Mouse (Mus musculus) cortical plate, adult 2 months (tissue): Measurements from ENCODE around the gene Tubgcp3. TPM values are rescaled to one million over a fixed set of nuclear protein-coding genes. Genes with fewer than 3 reads are reported as not detected.
A peak's percentile ranks its signal among the peaks of the same experiment; 100 is the strongest.

ENCODE experiments used
- H3K27ac ChIP-seq: fragments of 200-500 bp; 2 replicates; pipeline ENCODE4 v1.5.1; 2012; ENCODE audit warnings: low read length, control low read depth, inconsistent platforms; ENCODE audit not compliant: insufficient read depth
- H3K4me1 ChIP-seq: fragments of 200-500 bp; 2 replicates; pipeline ENCODE4 v1.6.1; 2011; ENCODE audit warnings: low read length; ENCODE audit not compliant: control insufficient read depth, insufficient read depth
- H3K4me3 ChIP-seq: fragments of 200-500 bp; 2 replicates; pipeline ENCODE4 v1.5.1; 2011; ENCODE audit warnings: mild to moderate bottlenecking, low read length, control low read depth; ENCODE audit not compliant: insufficient read depth
- CTCF ChIP-seq: fragments of 200-500 bp; IDR thresholded peaks from 2 replicates; pipeline ENCODE4 v1.5.1; 2011; ENCODE audit warnings: mild to moderate bottlenecking, control low read depth, low read length; ENCODE audit not compliant: insufficient read depth; ENCODE audit errors: extremely low read depth
- POLR2A ChIP-seq: fragments of 200-500 bp; IDR thresholded peaks from 2 replicates; pipeline ENCODE4 v1.6.1; 2011; ENCODE audit warnings: mild to moderate bottlenecking, low read length, control low read depth; ENCODE audit not compliant: insufficient read depth; ENCODE audit errors: extremely low read depth
- polyA plus RNA-seq: library from polyadenylated mRNA; depleted of rRNA; stranded (reverse); fragments of >200 nt; gene quantifications from 2 replicates; pipeline ENCODE4 v1.2.3, GENCODE M21; 2012; rRNA removed

The Tubgcp3 gene
- polyA plus RNA-seq: 52.7 and 55.2 TPM in 2 replicates

- peak within 1 kb of the TSS; percentile 72 for H3K27ac ChIP-seq
- TF ChIP-seq CTCF: no peak
- peak; percentile 80 for TF ChIP-seq POLR2A
- H3K4me1 ChIP-seq: 0 out of 2 replicates have a peak, but pooled peaks cover 2% of the 10 kb centered on the region
- peak within 1 kb of the TSS; percentile 72 for H3K4me3 ChIP-seq
Measured at GRCm38 (mm10) chr8:12672056-12672881, at the start of gene Tubgcp3. Gene Tubgcp3 (minus strand): TSS chr8:12672248.

- no peak for TF ChIP-seq POLR2A
- no peak for TF ChIP-seq CTCF
- Histone ChIP-seq H3K4me3 (no peak overlapping the region), H3K4me1 (no peaks in the 10 kb centered on the region), H3K27ac (no peak overlapping the region)
Measured at GRCm38 (mm10) chr8:12719091-12719490, 47.0 kb upstream of the Tubgcp3 start.

GRCm38 (mm10) chr8:12715861-12716585 lies 44.0 kb upstream of the Tubgcp3 start:
- no peak for TF ChIP-seq CTCF
- TF ChIP-seq POLR2A: no peak
- Histone ChIP-seq H3K4me3 (no peak overlapping the region), H3K27ac (no peak overlapping the region), H3K4me1 (no peaks in the 10 kb centered on the region)

- no peaks in the 10 kb centered on the region for H3K4me1 ChIP-seq
- no peak overlapping the region for H3K27ac ChIP-seq
- no peak overlapping the region for H3K4me3 ChIP-seq
- TF ChIP-seq CTCF: no peak
- no peak for TF ChIP-seq POLR2A
Measured at GRCm38 (mm10) chr8:12711623-12712022, 39.6 kb upstream of the Tubgcp3 start.

- H3K4me1 ChIP-seq: no peaks in the 10 kb centered on the region
- H3K27ac ChIP-seq: no peak overlapping the region
- H3K4me3 ChIP-seq: no peak overlapping the region
- TF ChIP-seq CTCF (no peak), POLR2A (no peak)
Measured at GRCm38 (mm10) chr8:12703597-12703996, 31.5 kb upstream of the Tubgcp3 start.

- no peak overlapping the region for H3K4me3 ChIP-seq
- no peaks in the 10 kb centered on the region for H3K4me1 ChIP-seq
- no peak overlapping the region for H3K27ac ChIP-seq
- TF ChIP-seq CTCF (no peak), POLR2A (no peak)
Measured at GRCm38 (mm10) chr8:12702290-12702689, 30.2 kb upstream of the Tubgcp3 start.

- TF ChIP-seq CTCF: no peak
- TF ChIP-seq POLR2A: no peak
Measured at GRCm38 (mm10) chr8:12698660-12699277, 26.7 kb upstream of the Tubgcp3 start.

GRCm38 (mm10) chr8:12688851-12689250 lies 16.8 kb upstream of the Tubgcp3 start:
- H3K4me3 ChIP-seq: no peak overlapping the region
- H3K27ac ChIP-seq: no peak overlapping the region
- TF ChIP-seq CTCF (no peak), POLR2A (no peak)
- H3K4me1 ChIP-seq: no peaks in the 10 kb centered on the region

More at GRCm38 (mm10) chr8:12698660-12699277, 26.7 kb upstream of the Tubgcp3 start:
- H3K4me3 ChIP-seq: no peak overlapping the region
- H3K27ac ChIP-seq: no peak overlapping the region
- H3K4me1 ChIP-seq: no peaks in the 10 kb centered on the region

GRCm38 (mm10) chr8:12677529-12677928 lies 5.5 kb upstream of the Tubgcp3 start:
- no peak overlapping the region for H3K4me3 ChIP-seq
- H3K27ac ChIP-seq: no peak overlapping the region
- no peaks in the 10 kb centered on the region for H3K4me1 ChIP-seq
- TF ChIP-seq CTCF (peak; percentile 86), POLR2A (no peak)
